Mouse (Mus musculus): ENCODE data around the gene Chchd3.

DNA sequence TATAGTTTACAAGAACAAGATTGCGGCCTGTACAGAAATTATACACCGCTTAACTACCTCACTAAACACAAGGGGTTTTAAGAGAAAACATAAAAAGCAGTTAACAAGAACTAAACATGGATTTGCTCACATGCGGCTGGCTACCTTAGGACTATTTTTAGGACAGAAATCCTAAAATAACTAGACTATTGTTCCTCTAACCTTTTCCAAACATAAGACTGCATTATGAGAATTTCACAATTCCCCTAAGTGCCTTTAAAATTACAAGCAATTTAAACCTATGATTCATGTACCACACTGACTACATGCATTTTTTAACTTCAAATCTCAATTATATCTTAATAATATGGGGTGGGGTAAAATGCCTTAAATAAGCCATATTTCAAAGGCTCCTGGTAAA, 123.3 kb downstream of the Chchd3 start:
- TF ChIP-seq POLR2A (IDR thresholded peaks at IDR 0.05; ENCODE audit: borderline replicate concordance, control insufficient read depth, low read depth, low read length) (no peak), CTCF (IDR thresholded peaks at IDR 0.05; ENCODE audit: control insufficient read depth, insufficient read depth, low read length) (no peak)
